Mouse (Mus musculus) heart, postnatal 0 days (tissue): ENCODE results near the gene Prkn. TPM values are rescaled to one million over a fixed set of nuclear protein-coding genes. Genes with fewer than 3 reads are reported as not detected.
A peak's percentile ranks its signal among the peaks of the same experiment; 100 is the strongest.

Experiments used
- ATAC-seq: fragments of 200-750 bp; cut with Nextera tagmentation; 2 replicates; pipeline ENCODE4 v1.8.0; 2017; ENCODE audit warnings: low read depth, moderate number of reproducible peaks, moderate library complexity; ENCODE audit not compliant: insufficient read depth
- DNase-seq: peaks from one replicate; pipeline ENCODE4 v3.0.0-alpha.2; 2016; ENCODE audit warnings: low spot score
- H3K27ac ChIP-seq: fragments of 300-500 bp; sonication (generic); 2 replicates; pipeline ENCODE4 v1.5.1; 2014; ENCODE audit warnings: low read depth, mild to moderate bottlenecking
- H3K27me3 ChIP-seq: fragments of 300-500 bp; sonication (generic); 2 replicates; pipeline ENCODE4 v1.6.1; 2014; ENCODE audit warnings: low read length, mixed read lengths; ENCODE audit not compliant: control insufficient read depth, insufficient read depth
- H3K36me3 ChIP-seq: fragments of 300-500 bp; sonication (generic); replicated peaks from 2 replicates; pipeline ENCODE4 v1.6.1; 2014; ENCODE audit warnings: low read length, mixed read lengths; ENCODE audit not compliant: control insufficient read depth, insufficient read depth
- H3K4me1 ChIP-seq: fragments of 300-500 bp; sonication (generic); 2 replicates; pipeline ENCODE4 v1.6.1; 2014; ENCODE audit warnings: antibody characterized with exemption; ENCODE audit not compliant: control insufficient read depth, insufficient read depth
- H3K4me2 ChIP-seq: fragments of 300-500 bp; sonication (generic); 2 replicates; pipeline ENCODE4 v1.6.1; 2014; ENCODE audit warnings: low read depth, mild to moderate bottlenecking, low read length, moderate library complexity
- H3K4me3 ChIP-seq: fragments of 300-500 bp; sonication (generic); 2 replicates; pipeline ENCODE4 v1.5.1; 2014; ENCODE audit warnings: low read depth, low read length
- H3K9ac ChIP-seq: fragments of 300-500 bp; sonication (generic); replicated peaks from 2 replicates; pipeline ENCODE4 v1.6.1; 2014; ENCODE audit warnings: low read depth, low read length, mixed read lengths
- H3K9me3 ChIP-seq: fragments of 300-500 bp; sonication (generic); replicated peaks from 2 replicates; pipeline ENCODE4 v1.6.1; 2016; ENCODE audit warnings: low read length; ENCODE audit not compliant: control insufficient read depth
- CTCF ChIP-seq: IDR thresholded peaks from 2 replicates; pipeline ENCODE4 v1.5.1; 2016; ENCODE audit warnings: antibody characterized with exemption, control low read depth, low read depth
- EP300 ChIP-seq: IDR thresholded peaks from 2 replicates; pipeline ENCODE4 v1.6.1; 2016; ENCODE audit warnings: antibody characterized with exemption, low read depth
- WGBS: fragments of 180-500 bp; shearing (Covaris S2); extraction: QIAGEN DNeasy Blood & Tissue Kit; methylation state at CpG from one replicate; pipeline ENCODE4 v1.1.7; 2014; 5-methylcytosine and 5-hydroxymethylcytosine counted together
- polyA plus RNA-seq: library from polyadenylated mRNA; unstranded; fragments of >200 nt; fragmentation: Nextera tagmentation; extraction: Ambion mirVana; gene quantifications from 2 replicates; pipeline ENCODE4 v1.2.1, GENCODE M21; 2015
- total RNA-seq: library from RNA; depleted of rRNA; stranded (reverse); fragments of >200 nt; gene quantifications from 2 replicates; pipeline ENCODE4 v1.2.3, GENCODE M21; 2014; ENCODE audit warnings: low replicate concordance

The Prkn gene
- total and polyA plus RNA-seq, 2 experiments from 2014 or later: 4.5 to 14.2 TPM

DNA sequence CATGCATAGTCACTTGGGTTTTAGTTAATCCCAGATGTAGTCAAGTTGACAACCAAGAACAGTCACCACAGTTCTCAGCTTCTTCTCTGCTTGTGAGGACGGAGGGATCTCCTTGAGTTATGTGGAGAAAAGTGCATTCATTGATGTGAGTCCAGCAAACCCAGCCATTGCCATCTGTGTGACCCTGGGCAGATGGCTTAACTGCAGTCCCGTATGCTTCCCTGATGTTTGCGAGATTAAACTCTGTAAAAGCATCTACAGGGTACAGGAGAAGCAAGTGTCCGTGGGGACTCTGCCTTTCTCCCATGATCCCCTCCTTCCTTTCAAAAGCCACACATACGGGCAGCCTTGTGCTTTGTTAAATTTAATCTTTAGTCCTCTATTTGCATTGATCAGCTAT, 157.1 kb downstream of the Prkn start:
- Histone ChIP-seq H3K9ac (no peak overlapping the region), H3K4me2 (no peak overlapping the region), H3K4me3 (no peak overlapping the region), H3K27me3 (no peaks in the 10 kb centered on the region), H3K27ac (no peak overlapping the region), H3K36me3 (no peaks in the 10 kb centered on the region), H3K4me1 (no peaks in the 10 kb centered on the region), H3K9me3 (no peaks in the 10 kb centered on the region)
- ATAC-seq: no peak
- DNase-seq: no peak
- WGBS: 76% methylated on average over 5 of the region's 5 CpGs
- TF ChIP-seq CTCF (no peak), EP300 (no peak)

DNA sequence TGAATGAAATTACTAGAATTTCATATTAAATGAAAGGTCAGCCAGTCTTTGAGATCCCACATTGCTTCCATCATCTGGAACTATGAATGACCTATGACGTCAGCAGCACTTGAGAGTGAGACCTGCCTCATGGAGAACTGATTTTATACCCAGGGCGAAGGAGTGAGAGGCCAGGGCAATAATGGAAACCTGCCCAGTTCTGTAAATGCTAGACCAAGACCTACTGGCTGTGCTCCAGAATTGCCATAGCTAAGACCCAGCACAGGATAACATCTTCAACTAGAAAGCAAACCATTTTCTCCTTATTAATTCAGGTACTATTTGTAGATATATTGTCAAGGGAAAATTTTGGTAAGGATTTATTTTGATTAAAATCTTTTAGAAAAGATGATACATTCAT, 183.2 kb downstream of the Prkn start:
- Histone ChIP-seq H3K9me3 (no peaks in the 10 kb centered on the region), H3K36me3 (no peaks in the 10 kb centered on the region), H3K9ac (no peak overlapping the region), H3K27me3 (no peaks in the 10 kb centered on the region), H3K27ac (no peak overlapping the region), H3K4me1 (no peaks in the 10 kb centered on the region), H3K4me3 (no peak overlapping the region), H3K4me2 (no peak overlapping the region)
- TF ChIP-seq EP300 (no peak), CTCF (no peak)
- WGBS: 30% methylated on average over 2 of the region's 2 CpGs
- ATAC-seq (no peak), DNase-seq (peak; percentile 13)

DNA sequence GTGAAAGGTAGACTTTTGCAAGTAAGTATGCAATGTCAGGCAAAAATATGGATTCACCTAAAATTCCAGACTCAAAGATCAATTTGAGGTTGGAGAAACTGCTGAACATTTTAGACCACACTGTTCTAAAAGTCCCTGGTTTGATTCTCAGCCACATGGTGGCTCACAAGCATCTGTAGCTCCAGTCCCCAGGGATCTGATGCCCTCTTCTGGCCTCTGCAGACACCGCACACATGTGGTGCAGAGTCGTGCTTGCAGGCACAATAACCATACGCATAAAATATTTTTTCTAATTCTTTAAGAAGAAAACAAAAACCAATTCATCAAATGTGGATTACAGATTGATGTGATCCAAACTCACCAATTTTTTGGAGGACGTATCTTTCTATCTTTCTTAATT, 189.2 kb downstream of the Prkn start:
- WGBS: 91% methylated on average over 4 of the region's 4 CpGs
- H3K27ac ChIP-seq: no peak overlapping the region

DNA sequence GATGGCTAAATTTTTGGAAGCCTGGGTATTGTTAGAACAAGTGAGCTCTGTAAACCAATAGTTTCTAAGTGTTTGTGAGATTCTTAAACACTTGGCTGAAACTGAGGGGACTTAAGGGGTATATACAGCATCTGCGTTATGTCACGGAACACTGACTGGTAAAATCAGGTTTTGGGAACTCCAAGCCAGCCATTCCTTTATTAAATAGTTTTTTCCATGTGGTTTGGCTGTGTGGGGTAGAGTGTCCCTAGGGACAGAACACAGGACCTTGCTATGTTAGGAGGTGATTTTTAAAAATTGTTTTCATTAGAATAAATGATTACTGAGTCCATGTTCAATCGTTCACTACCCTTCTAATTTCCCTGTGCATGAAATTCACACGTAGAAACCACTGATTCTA, 190.8 kb downstream of the Prkn start:
- Histone ChIP-seq H3K4me1 (no peaks in the 10 kb centered on the region), H3K9me3 (no peaks in the 10 kb centered on the region), H3K36me3 (no peaks in the 10 kb centered on the region), H3K4me3 (no peak overlapping the region), H3K4me2 (no peak overlapping the region), H3K27ac (no peak overlapping the region), H3K9ac (no peak overlapping the region), H3K27me3 (no peaks in the 10 kb centered on the region)
- WGBS: 80% methylated on average over 4 of the region's 4 CpGs
- ATAC-seq (no peak), DNase-seq (no peak)
- TF ChIP-seq EP300 (no peak), CTCF (no peak)

More for the DNA sequence above, 189.2 kb downstream of the Prkn start:
- Histone ChIP-seq H3K9me3 (no peaks in the 10 kb centered on the region), H3K4me3 (no peak overlapping the region), H3K4me1 (no peaks in the 10 kb centered on the region), H3K9ac (no peak overlapping the region), H3K36me3 (no peaks in the 10 kb centered on the region), H3K27me3 (no peaks in the 10 kb centered on the region), H3K4me2 (no peak overlapping the region)
- ATAC-seq (no peak), DNase-seq (no peak)
- no peak for TF ChIP-seq CTCF

DNA sequence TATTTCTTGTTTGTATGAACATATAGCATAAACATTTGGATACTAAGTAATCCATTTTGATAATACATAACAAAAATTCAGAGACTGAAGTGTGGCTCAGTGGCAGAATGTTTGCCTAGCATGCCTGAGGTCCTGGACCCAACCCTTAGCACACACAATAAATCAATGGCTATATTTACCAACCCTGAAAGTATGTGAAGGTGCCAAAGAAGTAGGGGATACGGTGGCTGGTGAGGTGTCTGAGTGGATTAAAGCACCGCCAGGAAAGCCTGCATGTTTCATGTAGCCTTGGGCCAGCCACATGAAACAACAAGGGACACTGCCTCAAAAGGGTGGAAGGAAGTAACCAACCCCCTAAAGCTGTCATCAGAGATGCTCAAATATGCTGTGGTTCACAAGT, 192.2 kb downstream of the Prkn start:
- Histone ChIP-seq H3K27ac (no peak overlapping the region), H3K27me3 (no peaks in the 10 kb centered on the region), H3K36me3 (no peaks in the 10 kb centered on the region), H3K4me2 (no peak overlapping the region), H3K9me3 (no peaks in the 10 kb centered on the region), H3K9ac (no peak overlapping the region), H3K4me3 (no peak overlapping the region), H3K4me1 (no peaks in the 10 kb centered on the region)
- DNase-seq (no peak), ATAC-seq (no peak)
- WGBS: 67% methylated on average over 2 of the region's 2 CpGs
- TF ChIP-seq CTCF (no peak), EP300 (no peak)

DNA sequence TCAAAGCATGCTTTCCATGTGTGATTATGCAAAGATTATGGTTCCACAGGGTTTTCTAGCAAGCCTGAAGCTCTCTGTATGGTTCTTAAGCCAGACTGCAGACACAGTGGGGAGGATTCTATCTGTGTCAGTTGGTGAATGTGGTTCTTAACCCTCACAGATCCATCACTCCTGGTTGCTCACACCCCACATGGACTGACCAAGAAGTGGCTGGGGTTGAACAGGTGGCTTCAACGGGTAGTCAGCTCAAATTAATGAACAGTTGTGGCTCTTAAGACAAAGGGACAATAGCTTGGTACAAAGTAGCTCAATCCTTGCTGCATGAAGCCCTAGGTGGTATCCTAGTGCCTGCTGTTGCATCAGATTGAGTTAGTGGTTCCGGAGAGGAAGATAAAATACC, 193.4 kb downstream of the Prkn start:
- TF ChIP-seq EP300 (no peak), CTCF (no peak)
- Histone ChIP-seq H3K4me3 (no peak overlapping the region), H3K4me1 (no peaks in the 10 kb centered on the region), H3K9me3 (no peaks in the 10 kb centered on the region), H3K27ac (no peak overlapping the region), H3K36me3 (no peaks in the 10 kb centered on the region), H3K4me2 (no peak overlapping the region), H3K9ac (no peak overlapping the region), H3K27me3 (no peaks in the 10 kb centered on the region)
- ATAC-seq (no peak), DNase-seq (no peak)
- WGBS: 58% methylated on average over 2 of the region's 2 CpGs
